Mouse (Mus musculus) MEL (cell line): ENCODE results near the gene Srp54a. TPM values are rescaled to one million over a fixed set of nuclear protein-coding genes. Genes with fewer than 3 reads are reported as not detected.

Experiments
- DNase-seq: peaks from one replicate; pipeline ENCODE4 v3.0.0; 2011; ENCODE audit warnings: low read depth, low spot score
- H3K27ac ChIP-seq: 2 replicates; pipeline ENCODE4 v1.5.1; 2012; ENCODE audit warnings: low read depth, mild to moderate bottlenecking, control low read depth, low read length, moderate library complexity; ENCODE audit not compliant: control insufficient read depth
- H3K27me3 ChIP-seq, 2 experiments: fragments of 150-350 bp in 1 of 2; sonication (generic) in 1 of 2; 2 replicates each; pipeline ENCODE4 v1.6.1; 2012; ENCODE audit warnings: low read length in 2 of 2, mild to moderate bottlenecking in 2 of 2, improper control_type of control experiment in 1 of 2, moderate library complexity in 1 of 2; ENCODE audit not compliant: insufficient read depth in 2 of 2, control insufficient read depth in 1 of 2
- H3K36me3 ChIP-seq, 2 experiments: 2 replicates each; pipeline ENCODE4 v1.6.1; 2012 to 2014; ENCODE audit warnings: low read length in 2 of 2, improper control_type of control experiment in 1 of 2, inconsistent platforms in 1 of 2, mild to moderate bottlenecking in 1 of 2; ENCODE audit not compliant: insufficient read depth in 2 of 2, control insufficient read depth in 1 of 2
- H3K4me1 ChIP-seq, 2 experiments: fragments of 150-350 bp in 1 of 2; sonication (generic) in 1 of 2; 2 replicates each; pipeline ENCODE4 v1.6.1; 2012; ENCODE audit warnings: low read length in 2 of 2, improper control_type of control experiment in 1 of 2, mild to moderate bottlenecking in 1 of 2; ENCODE audit not compliant: insufficient read depth in 2 of 2, control insufficient read depth in 1 of 2
- H3K4me3 ChIP-seq, 2 experiments: fragments of 150-350 bp in 1 of 2; sonication (generic) in 1 of 2; 2 replicates each; pipeline ENCODE4 v1.5.1; 2012; ENCODE audit warnings: low read depth in 2 of 2, low read length in 2 of 2, mild to moderate bottlenecking in 2 of 2, moderate library complexity in 2 of 2, control low read depth in 1 of 2, improper control_type of control experiment in 1 of 2; ENCODE audit not compliant: control insufficient read depth in 1 of 2, insufficient read depth in 1 of 2
- H3K79me2 ChIP-seq: 2 replicates; pipeline ENCODE4 v1.6.1; 2012; ENCODE audit warnings: mild to moderate bottlenecking, low read length, moderate library complexity; ENCODE audit not compliant: control insufficient read depth, poor library complexity, insufficient read depth
- H3K9ac ChIP-seq: 2 replicates; pipeline ENCODE4 v1.6.1; 2012; ENCODE audit warnings: low read depth, mild to moderate bottlenecking, control low read depth, low read length, moderate library complexity; ENCODE audit not compliant: control insufficient read depth, poor library complexity, severe bottlenecking
- H3K9me3 ChIP-seq: fragments of 150-350 bp; sonication (generic); replicated peaks from 2 replicates; pipeline ENCODE4 v1.6.1; 2012; ENCODE audit warnings: mild to moderate bottlenecking, low read length, improper control_type of control experiment, moderate library complexity; ENCODE audit not compliant: insufficient read depth
- CHD1 ChIP-seq: IDR thresholded peaks from 2 replicates; pipeline ENCODE4 v1.6.1; 2012; ENCODE audit warnings: low read depth, mild to moderate bottlenecking, inconsistent platforms, low read length, improper control_type of control experiment
- CTCF ChIP-seq, 3 experiments: IDR thresholded peaks in 2 of 3; conservative IDR thresholded peaks in 1 of 3; 2 replicates each; pipeline ENCODE4 v1.5.1; 2011 to 2012; ENCODE audit warnings: low read length in 3 of 3, low read depth in 2 of 3, mild to moderate bottlenecking in 2 of 3, improper control_type of control experiment in 1 of 3, inconsistent platforms in 1 of 3, mixed read lengths in 1 of 3, moderate library complexity in 1 of 3; ENCODE audit not compliant: control insufficient read depth in 1 of 3, insufficient read depth in 1 of 3, poor library complexity in 1 of 3, severe bottlenecking in 1 of 3
- EP300 ChIP-seq, 2 experiments: IDR thresholded peaks; 2 replicates each; pipeline ENCODE4 v1.6.1; 2011; ENCODE audit warnings: improper control_type of control experiment in 2 of 2, low read length in 2 of 2, low read depth in 1 of 2, mild to moderate bottlenecking in 1 of 2
- GATA1 ChIP-seq: IDR thresholded peaks from 2 replicates; pipeline ENCODE4 v1.6.1; 2011; ENCODE audit warnings: low read depth, low read length, improper control_type of control experiment
- MAZ ChIP-seq: IDR thresholded peaks from 2 replicates; pipeline ENCODE4 v1.6.1; 2012; ENCODE audit warnings: low read depth, mild to moderate bottlenecking, inconsistent platforms, low read length, improper control_type of control experiment
- MXI1 ChIP-seq: IDR thresholded peaks from 2 replicates; pipeline ENCODE4 v1.6.1; 2011; ENCODE audit warnings: mild to moderate bottlenecking, low read depth, low read length, improper control_type of control experiment
- MYB ChIP-seq: IDR thresholded peaks from 2 replicates; pipeline ENCODE4 v1.6.1; 2011; ENCODE audit warnings: mild to moderate bottlenecking, low read depth, low read length, improper control_type of control experiment
- MYC ChIP-seq: IDR thresholded peaks from 2 replicates; pipeline ENCODE4 v1.6.1; 2011; ENCODE audit warnings: low read depth, mild to moderate bottlenecking, low read length, improper control_type of control experiment, moderate library complexity
- NELFE ChIP-seq: IDR thresholded peaks from 2 replicates; pipeline ENCODE4 v1.6.1; 2011; ENCODE audit warnings: low read depth, low read length, improper control_type of control experiment
- POLR2AphosphoS5 ChIP-seq: IDR thresholded peaks from 2 replicates; pipeline ENCODE4 v1.6.1; 2012; ENCODE audit warnings: low read depth, borderline replicate concordance, mild to moderate bottlenecking, inconsistent platforms, low read length, moderate library complexity, mixed read lengths
- RAD21 ChIP-seq: IDR thresholded peaks from 2 replicates; pipeline ENCODE4 v1.6.1; 2011; ENCODE audit warnings: mild to moderate bottlenecking, low read depth, low read length, improper control_type of control experiment
- RCOR1 ChIP-seq: IDR thresholded peaks from 2 replicates; pipeline ENCODE4 v1.6.1; 2012; ENCODE audit warnings: low read depth, mild to moderate bottlenecking, inconsistent platforms, low read length, improper control_type of control experiment
- SIN3A ChIP-seq: IDR thresholded peaks from 2 replicates; pipeline ENCODE4 v1.6.1; 2012; ENCODE audit warnings: low read length, improper control_type of control experiment, inconsistent platforms
- SMC3 ChIP-seq: IDR thresholded peaks from 2 replicates; pipeline ENCODE4 v1.6.1; 2011; ENCODE audit warnings: low read depth, low read length, improper control_type of control experiment
- TAL1 ChIP-seq: IDR thresholded peaks from 2 replicates; pipeline ENCODE4 v1.6.1; 2012; ENCODE audit warnings: mild to moderate bottlenecking, inconsistent platforms, low read length, moderate library complexity, mixed read lengths
- TCF12 ChIP-seq: IDR thresholded peaks from 2 replicates; pipeline ENCODE4 v1.6.1; 2014; ENCODE audit warnings: low read depth, mild to moderate bottlenecking, inconsistent platforms, low read length, improper control_type of control experiment, moderate library complexity
- ZC3H11A ChIP-seq: IDR thresholded peaks from 2 replicates; pipeline ENCODE4 v1.6.1; 2012; ENCODE audit warnings: low read depth, mild to moderate bottlenecking, inconsistent platforms, low read length, improper control_type of control experiment
- polyA plus RNA-seq, 2 experiments: library from polyadenylated mRNA; stranded (reverse) in 1 of 2; unstranded in 1 of 2; fragments of >175 nt in 1 of 2; fragments of >200 nt in 1 of 2; gene quantifications; 2 replicates each; pipeline versions ENCODE4 v1.2.1 to v1.2.4; 2012; ENCODE audit warnings: low replicate concordance in 2 of 2, low read depth in 1 of 2; ENCODE audit not compliant: insufficient read length in 2 of 2, insufficient read depth in 1 of 2, missing spikeins in 1 of 2
- total RNA-seq: library from RNA; depleted of rRNA; stranded (reverse); fragments of 300-350 nt; gene quantifications from 2 replicates; pipeline ENCODE4 v1.2.3, GENCODE M21; 2012

Gene Srp54a
- total and polyA plus RNA-seq, 3 experiments: 39.4 to 405 (median 54.7) TPM

DNA sequence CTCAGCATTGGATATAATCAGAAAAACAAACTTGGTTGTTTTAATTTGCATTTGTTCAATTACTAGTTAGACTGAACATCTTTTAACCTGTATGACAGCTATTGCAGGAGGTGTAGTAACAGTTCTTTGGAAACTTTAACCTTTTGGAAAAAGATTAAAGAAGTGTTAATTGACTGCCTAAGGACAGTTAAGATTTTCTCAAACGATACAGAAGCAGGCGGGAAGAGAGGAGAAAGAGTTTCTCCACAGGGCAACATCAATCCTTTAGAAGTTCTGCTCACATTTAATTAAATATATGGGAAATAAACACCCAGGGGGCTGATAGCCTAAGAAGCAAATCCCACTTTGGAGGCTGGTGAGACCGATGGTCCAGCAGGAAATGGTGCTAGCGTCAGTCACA lies 7.6 kb upstream of the Srp54a start:
- Histone ChIP-seq H3K36me3 (peaks cover 0 to 16% of the 10 kb centered on the region in 2 experiments; a peak in 3 of 4 replicates), H3K27me3 (no peaks in the 10 kb centered on the region), H3K4me3 (no peak overlapping the region), H3K27ac (no peak overlapping the region), H3K4me1 (peaks cover 5 to 12% of the 10 kb centered on the region in 2 experiments), H3K79me2 (peaks cover 23% of the 10 kb centered on the region), H3K9me3 (no peaks in the 10 kb centered on the region), H3K9ac (no peak overlapping the region)
- no peak for DNase-seq
- no peak for TF ChIP-seq ZC3H11A
- no peak for TF ChIP-seq TCF12

DNA sequence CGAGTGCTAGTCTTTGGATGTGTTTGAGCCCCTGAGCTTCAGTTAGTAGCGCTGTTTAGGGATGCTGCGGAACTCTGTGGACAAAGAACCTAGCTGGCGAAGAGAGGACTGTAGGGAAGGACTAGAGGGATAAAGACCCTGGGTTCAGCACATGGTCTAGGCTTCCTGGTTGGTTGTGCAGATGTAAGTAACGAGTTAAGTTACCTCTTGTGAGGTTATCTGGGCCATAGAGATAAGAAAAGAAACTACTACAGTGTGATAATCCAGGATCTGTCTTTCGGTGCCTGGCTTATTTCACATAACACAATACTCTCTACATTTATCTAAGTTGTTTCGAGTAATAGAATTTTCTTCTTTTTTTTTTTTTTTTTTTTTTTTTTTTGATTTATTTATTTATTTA lies 6.4 kb upstream of the Srp54a start:
- peak; percentile 52 for DNase-seq
- no peaks in the 10 kb centered on the region for H3K9me3 ChIP-seq
- H3K4me1 ChIP-seq: peaks cover 5 to 12% of the 10 kb centered on the region in 2 experiments
- H3K79me2 ChIP-seq: peaks cover 26% of the 10 kb centered on the region
- peak overlapping the region; percentile 49 for H3K27ac ChIP-seq
- peak overlapping the region; percentile 22; the same call in 1 of the 2 replicates for H3K9ac ChIP-seq
- no peaks in the 10 kb centered on the region for H3K27me3 ChIP-seq
- H3K36me3 ChIP-seq: peaks cover 0 to 16% of the 10 kb centered on the region in 2 experiments; a peak in 3 of 4 replicates
- no peak overlapping the region for H3K4me3 ChIP-seq
- TF ChIP-seq SIN3A: 0 out of 2 replicates have a peak, but pooled peaks have one; percentile 33
- peak; percentile 62; the same call in 1 of the 2 replicates for TF ChIP-seq MYC
- peak; percentile 88 for TF ChIP-seq GATA1
- no peak for TF ChIP-seq MAZ
- 0 out of 2 replicates have a peak, but pooled peaks have one; percentile 6 for TF ChIP-seq RCOR1
- peak; percentile 77 for TF ChIP-seq TCF12
- TF ChIP-seq CHD1: no peak
- TF ChIP-seq MYB: no peak
- peak; percentile 56 for TF ChIP-seq TAL1
- TF ChIP-seq NELFE: no peak
- TF ChIP-seq CTCF (IDR thresholded peaks at IDR 0.05 in 2 of 3, conservative IDR thresholded peaks at IDR 0.05 in 1 of 3; ENCODE audit: control insufficient read depth in 1 of 3, insufficient read depth in 1 of 3, low read depth in 2 of 3, low read length in 3 of 3, poor library complexity in 1 of 3, severe bottlenecking in 1 of 3): no peak
- TF ChIP-seq MXI1: peak; percentile 13; the same call in 1 of the 2 replicates
- peak; percentile 60 to 62; a peak in 2 of 4 replicates for TF ChIP-seq EP300 (IDR thresholded peaks at IDR 0.05; ENCODE audit: low read depth in 1 of 2, low read length in 2 of 2)

DNA sequence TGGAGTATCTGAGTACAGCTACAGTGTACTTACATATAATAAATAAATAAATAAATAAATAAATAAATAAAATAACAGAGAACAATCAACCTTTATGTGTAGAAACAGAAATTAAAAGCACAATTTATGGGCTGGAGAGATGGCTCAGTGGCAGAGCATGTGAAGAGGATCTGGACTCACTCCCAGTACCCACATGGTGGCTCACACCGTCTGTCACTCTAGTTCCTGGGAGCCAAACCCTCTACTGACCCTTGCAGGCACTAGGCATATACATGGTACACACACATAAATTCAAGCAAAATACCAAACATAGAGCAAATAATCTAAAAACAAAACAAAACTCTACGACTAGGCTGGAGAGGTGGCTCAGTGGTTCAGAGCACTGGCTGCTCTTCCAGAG lies 4.8 kb upstream of the Srp54a start:
- Histone ChIP-seq H3K79me2 (peaks cover 28% of the 10 kb centered on the region), H3K36me3 (peaks cover 0 to 20% of the 10 kb centered on the region in 2 experiments; a peak in 3 of 4 replicates), H3K4me1 (peaks cover 8 to 15% of the 10 kb centered on the region in 2 experiments), H3K4me3 (no peak overlapping the region), H3K9me3 (no peaks in the 10 kb centered on the region), H3K27me3 (no peaks in the 10 kb centered on the region), H3K9ac (no peak overlapping the region), H3K27ac (no peak overlapping the region)
- no peak; the same call in 1 of the 2 replicates for TF ChIP-seq RAD21
- 0 out of 2 replicates have a peak, but pooled peaks have one; percentile 9 for TF ChIP-seq MYC
- no peak for TF ChIP-seq POLR2AphosphoS5
- peak; percentile 33; the same call in 1 of the 2 replicates for TF ChIP-seq SMC3
- TF ChIP-seq ZC3H11A: 0 out of 2 replicates have a peak, but pooled peaks have one; percentile 10
- no peak for DNase-seq
